Mouse (Mus musculus): ENCODE data around the gene Aipl1.

Aipl1 gene

GRCm38 (mm10) chr11:72050168-72050894 lies 13.0 kb upstream of the Aipl1 start:
- DNase-seq (ENCODE audit: low spot score in 2 of 2), result no peak

DNA sequence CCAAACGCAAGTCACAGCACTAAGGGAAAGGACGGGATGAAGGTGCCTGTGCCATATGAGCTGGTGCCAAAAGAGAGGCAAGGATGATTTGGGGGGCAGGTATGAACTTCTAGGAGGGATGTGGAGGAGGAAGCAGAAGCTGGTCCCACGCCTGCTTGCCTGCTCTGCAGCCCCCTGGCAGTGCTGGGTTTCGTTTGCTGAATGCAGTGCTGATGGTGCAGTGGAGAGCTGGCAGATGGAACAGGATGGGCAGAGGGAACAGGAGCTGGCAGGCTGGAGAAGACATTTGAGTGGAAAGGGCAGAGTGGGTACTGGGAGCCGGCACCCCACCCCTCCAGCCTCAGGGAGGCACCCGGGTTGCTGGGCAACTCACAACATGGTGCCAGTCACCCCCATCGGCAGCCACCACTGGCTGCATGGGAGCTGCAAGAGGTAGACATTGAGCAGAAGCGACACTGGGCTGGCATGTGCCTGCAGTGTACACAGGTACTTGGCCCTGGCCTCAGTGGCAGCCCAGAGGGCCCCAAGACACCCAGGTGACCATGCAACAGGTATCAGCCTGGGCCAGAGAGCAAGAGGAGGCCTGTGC lies 12.0 kb upstream of the Aipl1 start:
- DNase-seq (ENCODE audit: low spot score in 2 of 2), result no peak

- no peak for DNase-seq (ENCODE audit: low spot score in 2 of 2)
These were observed 11.4 kb upstream of the Aipl1 start for GRCm38 (mm10) chr11:72048730-72049129.

GRCm38 (mm10) chr11:72044231-72044630 lies 6.9 kb upstream of the Aipl1 start:
- DNase-seq (ENCODE audit: low spot score in 2 of 2), result no peak

DNA sequence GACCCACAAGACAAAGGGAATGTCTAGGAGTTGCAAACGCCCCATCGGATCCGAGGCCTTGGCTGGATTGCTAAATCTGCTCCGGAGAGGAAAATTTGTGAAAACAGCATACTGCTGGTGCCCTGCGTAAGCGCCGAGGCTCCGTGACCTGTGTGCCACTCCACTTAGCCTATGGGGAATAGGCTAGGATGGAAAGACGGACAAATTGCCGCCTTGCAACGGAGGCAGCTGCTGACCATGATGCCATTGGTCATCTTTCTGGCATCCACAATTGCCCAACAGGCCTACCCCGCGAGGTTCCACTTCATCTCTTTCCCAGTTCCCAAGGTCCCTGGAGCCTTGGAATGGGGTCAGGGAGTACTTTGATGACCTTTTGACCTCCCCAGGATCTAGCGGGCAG lies 5.3 kb upstream of the Aipl1 start:
- DNase-seq (ENCODE audit: low spot score in 2 of 2), result no peak

DNA sequence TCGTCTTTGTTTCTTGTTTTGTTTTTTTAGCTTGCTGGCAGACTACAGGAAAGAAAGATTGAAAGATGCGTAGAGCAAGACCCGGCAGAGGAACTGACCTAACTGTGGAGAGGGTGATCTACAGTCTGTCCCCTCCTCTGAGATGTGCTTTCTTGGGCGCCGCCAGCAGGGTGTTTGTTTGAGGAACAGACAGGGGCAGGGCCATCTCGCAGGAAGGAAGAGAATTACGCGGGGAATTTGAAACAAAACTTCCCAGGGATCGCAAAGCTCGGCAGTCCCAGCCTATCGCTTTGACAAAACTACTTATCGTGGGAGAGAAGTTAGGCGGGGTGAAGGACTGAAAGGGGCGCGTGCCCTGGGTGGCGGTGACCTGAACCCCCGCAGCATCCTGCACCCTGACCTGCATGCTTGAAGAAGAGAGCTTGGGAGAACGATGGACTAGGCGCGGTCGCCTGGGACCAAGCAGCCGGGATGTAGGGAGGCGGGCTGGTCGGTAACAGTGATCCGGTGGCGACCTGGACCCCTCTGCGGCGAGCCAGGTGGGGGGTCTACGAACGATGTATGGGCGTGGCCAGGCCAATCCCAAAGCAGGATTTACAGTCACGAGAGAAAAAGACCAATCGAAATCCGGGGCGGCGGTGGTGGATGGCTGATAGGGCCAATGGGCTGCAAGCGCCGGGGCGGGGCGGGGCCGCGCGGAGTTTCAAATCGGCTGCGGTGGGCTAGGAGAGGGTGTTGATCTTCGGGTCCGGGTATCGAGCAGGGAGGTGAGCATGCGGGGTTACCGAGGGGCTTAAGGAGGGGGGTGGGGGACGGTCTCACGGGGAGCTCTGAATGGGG lies 4.7 kb upstream of the Aipl1 start, which contains the start of gene Pimreg:
Gene Pimreg, plus strand, starts transcription at position 265 of the 840 bp plus-strand sequence.
- peak; percentile 84 to 88 for DNase-seq (ENCODE audit: low spot score in 2 of 2)

DNA sequence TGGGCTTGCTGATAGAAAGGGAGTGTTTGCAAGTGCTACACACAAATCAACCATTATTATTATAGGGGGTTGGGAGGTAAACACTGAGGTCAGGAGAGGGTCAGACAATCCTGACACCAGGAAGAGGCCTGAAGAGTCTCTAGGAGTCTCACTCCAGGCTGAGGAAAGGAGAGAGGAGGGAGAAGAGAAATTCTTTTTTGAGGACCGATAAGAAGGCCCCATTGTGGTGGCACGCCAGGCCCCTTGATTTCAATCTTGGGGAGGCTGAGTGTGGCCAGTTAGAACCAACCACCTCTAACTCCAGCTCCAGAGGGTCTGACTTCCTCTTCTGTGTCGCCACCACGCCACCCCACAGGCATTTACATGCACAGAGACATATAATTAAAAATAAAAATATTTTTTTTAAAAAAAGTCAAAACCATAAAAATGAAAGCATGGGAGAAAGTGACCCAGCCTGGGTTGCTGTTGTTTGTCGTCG lies 4.0 kb upstream of the Aipl1 start:
- no peak for DNase-seq (ENCODE audit: low spot score in 2 of 2)

DNA sequence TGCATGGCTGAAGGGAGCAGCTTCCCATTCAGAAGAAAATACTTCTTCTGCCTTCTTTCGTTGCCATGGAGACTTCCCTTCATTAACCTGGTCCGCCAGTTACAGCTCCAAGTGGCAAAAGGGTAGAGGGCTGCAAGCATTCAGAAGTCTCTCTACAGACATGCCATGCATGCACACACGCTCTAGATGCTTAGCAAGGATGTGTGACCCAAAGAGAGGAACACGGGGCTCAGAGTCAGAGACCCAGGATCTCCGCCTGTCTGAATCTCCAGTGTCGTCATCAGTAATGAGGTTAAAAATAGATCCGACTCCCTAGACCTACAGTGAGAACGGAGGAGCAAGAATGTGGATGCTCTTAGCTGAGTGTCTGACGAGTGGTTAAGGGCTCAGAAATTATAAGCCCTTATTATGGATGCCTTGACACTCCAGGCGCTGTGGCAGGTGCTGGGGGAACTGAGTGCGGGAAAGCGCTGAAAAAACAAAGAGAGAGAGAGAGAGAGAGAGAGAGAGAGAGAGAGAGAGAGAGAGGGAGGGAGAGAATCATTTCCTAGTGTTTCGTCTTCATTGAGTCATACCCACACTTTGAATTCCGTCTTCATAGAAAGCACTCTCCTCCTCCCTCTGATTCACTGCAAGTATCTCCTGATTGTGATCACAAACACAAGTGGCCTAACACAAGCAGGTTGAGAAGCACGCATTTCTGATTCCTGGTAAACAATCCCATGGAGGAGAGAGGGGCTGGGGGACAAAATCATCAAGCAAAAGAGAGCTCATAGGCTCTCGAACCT lies 2.5 kb upstream of the Aipl1 start:
- DNase-seq (ENCODE audit: low spot score in 2 of 2), result no peak

GRCm38 (mm10) chr11:72037996-72038395 lies 687 bp upstream of the Aipl1 start:
- DNase-seq (ENCODE audit: low spot score in 2 of 2), result peak in 1 of 2 experiments; percentile 77

DNA sequence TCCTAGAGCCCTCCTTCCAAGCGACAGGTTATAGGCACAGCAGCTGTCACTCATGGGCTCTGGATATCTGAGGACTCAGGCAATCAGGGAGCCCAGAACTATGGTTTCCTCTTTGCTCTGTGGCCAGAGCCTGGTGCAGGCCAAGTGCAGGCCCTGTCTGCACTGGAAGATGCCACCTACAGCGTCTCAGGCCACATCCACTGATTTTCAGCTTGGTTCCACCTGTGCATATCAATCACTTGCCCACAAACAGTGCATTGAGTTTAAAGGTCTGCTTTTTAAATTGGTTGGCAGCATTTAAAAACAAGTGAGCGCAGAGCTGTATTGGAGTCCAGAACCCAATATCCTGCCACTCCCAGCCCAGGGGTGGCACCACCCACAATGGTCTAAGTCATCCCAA lies 4.7 kb downstream of the Aipl1 start:
- no peak for DNase-seq (ENCODE audit: low spot score in 2 of 2)

- no peak for DNase-seq (ENCODE audit: low spot score in 2 of 2)
These were observed 5.2 kb downstream of the Aipl1 start for GRCm38 (mm10) chr11:72032091-72032490.

- no peak for DNase-seq (ENCODE audit: low spot score in 2 of 2)
These were observed 6.0 kb downstream of the Aipl1 start for GRCm38 (mm10) chr11:72031353-72031752.

DNA sequence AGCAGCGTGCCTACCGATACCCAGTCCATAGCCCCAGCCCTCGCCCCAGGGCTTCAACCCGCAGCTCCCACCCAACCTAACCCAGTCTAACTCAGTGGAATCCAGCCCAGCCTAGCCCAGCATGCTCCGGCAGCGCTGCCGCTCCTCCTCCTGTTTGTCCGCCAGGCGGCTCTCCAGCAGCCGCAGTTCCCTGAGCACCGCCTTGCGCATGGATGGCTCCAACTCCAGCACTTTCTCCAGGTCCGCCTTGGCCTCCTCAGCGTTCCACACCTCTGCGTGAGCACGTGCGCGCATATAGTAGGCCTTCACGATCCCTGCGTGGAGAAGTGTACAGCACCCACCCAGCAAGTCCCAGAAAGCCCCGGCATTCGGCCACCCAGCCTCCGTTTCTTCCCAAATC lies 8.2 kb downstream of the Aipl1 start:
- peak in 1 of 2 experiments; percentile 40 for DNase-seq (ENCODE audit: low spot score in 2 of 2)

DNA sequence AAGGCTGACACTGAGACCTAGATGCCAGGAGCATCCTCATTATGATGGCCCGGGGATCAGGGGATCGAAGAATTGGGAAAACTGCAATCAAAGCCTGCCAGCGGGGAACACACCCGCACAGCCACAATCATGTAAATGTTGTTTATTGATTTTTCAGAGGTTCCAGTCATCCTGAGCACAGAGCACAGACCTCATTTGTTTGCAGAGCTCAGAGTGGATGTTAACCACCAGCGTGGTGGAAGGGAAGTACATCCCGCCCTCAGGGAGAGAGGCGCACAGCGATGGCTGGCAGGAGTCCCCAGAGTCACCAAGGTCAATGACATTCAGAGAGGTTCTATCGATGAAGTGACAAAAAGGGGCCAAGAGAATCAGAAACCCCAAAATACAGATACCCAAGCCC lies 9.5 kb downstream of the Aipl1 start:
- DNase-seq (ENCODE audit: low spot score in 2 of 2), result no peak

DNA sequence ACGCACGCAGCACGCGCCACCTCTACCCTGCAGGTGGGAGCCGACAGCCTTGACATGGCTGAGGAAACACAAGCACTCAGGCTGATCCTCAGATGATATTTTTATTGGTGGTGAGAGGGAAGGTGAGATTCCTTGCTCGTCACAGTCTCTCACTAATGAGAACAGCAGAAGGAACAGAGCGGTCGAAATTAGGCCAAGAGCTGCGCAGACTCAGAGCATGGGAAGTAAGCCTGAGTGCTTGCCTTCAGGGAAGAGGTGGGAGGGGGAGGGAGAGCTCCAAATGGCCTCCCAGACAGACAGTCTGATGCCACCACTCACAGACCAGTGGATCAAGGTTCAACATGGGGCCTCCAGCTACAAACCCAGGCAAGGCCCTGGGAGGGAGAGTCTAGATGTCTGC lies 10.8 kb downstream of the Aipl1 start:
- DNase-seq (ENCODE audit: low spot score in 2 of 2), result no peak

DNA sequence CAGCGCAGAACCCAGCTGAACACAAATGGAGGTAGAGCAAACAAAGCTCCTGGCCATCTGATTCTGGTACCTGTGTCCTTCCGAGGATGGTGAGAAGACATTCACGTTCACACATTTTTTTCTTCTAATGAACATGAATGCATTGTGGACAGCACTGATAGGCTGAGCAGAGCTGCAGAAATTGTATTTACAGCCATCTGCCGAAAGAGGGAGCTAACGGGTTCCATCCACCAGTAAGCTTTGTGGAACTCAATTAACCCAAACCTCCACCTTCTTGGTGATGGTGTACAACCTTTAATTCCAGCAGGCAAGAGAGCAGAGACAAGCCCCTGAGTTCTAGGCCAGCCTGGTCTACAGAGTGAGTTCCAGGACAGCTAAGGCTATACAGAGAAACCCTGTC lies 11.5 kb downstream of the Aipl1 start:
- DNase-seq (ENCODE audit: low spot score in 2 of 2), result no peak

- peak in 1 of 2 experiments; percentile 66 for DNase-seq (ENCODE audit: low spot score in 2 of 2)
These were observed 13.0 kb downstream of the Aipl1 start for GRCm38 (mm10) chr11:72024193-72024781.

GRCm38 (mm10) chr11:72023581-72023980 lies 13.7 kb downstream of the Aipl1 start:
- no peak for DNase-seq (ENCODE audit: low spot score in 2 of 2)

DNA sequence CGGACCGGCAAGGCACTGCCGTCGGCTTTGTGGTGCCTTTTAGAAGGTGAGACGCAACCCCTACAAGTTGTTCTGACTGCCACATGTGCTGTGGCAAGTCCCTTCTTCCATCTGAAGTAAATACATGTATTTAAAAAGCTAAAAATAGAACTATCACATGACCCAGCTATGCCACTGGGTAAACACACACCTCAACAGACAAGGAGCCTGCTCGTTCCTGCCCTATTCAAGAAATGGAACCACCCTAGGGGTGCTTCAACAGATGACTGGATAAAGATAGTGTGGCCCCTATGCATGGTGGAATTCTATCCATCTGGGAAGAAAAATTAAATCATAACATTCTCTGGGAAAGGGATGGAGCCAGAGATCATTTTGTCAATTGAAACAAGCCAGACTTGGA lies 14.5 kb downstream of the Aipl1 start:
- DNase-seq (ENCODE audit: low spot score in 2 of 2), result no peak

DNA sequence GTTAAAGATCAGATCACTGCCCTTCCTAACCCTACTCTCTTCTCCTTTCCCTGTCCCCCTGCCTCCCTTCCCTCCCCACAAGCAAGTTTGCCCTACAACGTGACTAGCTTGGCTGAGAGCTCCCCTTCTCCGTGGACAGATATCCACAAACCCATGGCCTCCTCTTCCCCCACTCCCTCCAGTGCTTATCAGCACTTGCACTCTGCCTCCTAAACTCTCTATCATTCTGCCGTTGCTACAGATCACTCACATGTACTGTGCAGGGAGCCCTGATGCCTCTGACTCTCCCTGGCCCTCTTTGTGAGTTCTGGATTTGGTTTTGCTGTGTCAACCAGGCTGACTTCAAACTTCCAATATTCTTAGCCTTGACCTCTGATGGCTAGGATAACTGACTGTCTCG lies 16.3 kb downstream of the Aipl1 start:
- DNase-seq (ENCODE audit: low spot score in 2 of 2), result no peak

DNA sequence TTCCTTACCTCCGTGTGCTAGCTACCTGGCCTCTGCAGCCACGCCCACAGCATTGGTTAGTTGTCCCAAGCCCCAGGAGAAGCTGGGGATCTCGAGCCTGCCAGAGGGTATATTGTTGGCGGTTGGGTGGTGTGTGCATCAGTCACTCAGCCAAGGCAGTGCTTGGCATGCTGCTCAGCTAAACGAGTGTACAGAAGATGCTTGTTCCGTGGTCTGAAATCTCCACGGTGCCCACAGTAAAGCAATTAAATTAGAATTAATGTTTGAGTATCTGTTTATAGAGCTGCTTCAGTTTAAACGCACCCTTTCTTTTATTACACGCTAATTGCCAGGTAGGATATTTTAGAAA lies 20.1 kb downstream of the Aipl1 start:
- DNase-seq (ENCODE audit: low spot score in 2 of 2), result no peak
